Mouse (Mus musculus): ENCODE data around the gene Lrp11. TPM values are rescaled to one million over a fixed set of nuclear protein-coding genes. Genes with fewer than 3 reads are reported as not detected.

Gene Lrp11
- polyA plus RNA-seq, 1 experiment from 2014 or later: 0.52 TPM

DNA sequence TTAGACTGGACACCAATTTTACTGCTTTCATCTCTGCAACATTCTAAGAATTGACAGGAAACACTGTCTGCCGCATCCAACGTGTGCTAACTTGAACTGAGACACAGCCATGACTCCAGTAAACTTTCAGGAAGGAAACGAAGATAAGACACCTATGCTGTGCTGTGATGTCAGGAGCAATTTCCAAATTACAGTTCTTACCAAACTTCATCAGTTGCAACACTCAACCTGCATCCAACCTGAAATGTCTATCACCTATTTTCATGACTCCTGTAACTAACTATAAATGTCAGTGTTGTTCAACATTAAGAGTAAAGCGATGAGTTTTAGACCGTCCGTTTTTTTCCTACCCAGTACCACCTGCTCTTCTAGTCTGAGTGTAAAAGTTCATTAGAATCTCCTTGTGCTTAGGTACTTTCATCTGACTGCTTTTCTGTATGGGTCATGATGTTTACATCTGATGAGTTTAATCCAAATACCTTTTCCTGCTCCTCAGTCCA is 74.5 kb downstream of the Lrp11 start:
- DNase-seq (no peak), ATAC-seq (ENCODE audit: low read depth) (no peak)
- peak overlapping the region; percentile 97 for H3K9ac ChIP-seq
- 0 out of 2 replicates have a peak, but pooled peaks cover 6% of the 10 kb centered on the region for H3K36me3 ChIP-seq
- H3K9me3 ChIP-seq (replicated peaks): no peaks in the 10 kb centered on the region
- H3K4me1 ChIP-seq (replicated peaks): peaks cover 48% of the 10 kb centered on the region
- H3K27ac ChIP-seq: peak overlapping the region; percentile 99
- peak overlapping the region; percentile 98 for H3K4me3 ChIP-seq (replicated peaks)
- peak overlapping the region; percentile 84 for H3K4me2 ChIP-seq
- WGBS (ENCODE audit: insufficient replicate concordance): 38% methylated on average over 6 of the region's 6 CpGs
- H3K27me3 ChIP-seq: no peaks in the 10 kb centered on the region

DNA sequence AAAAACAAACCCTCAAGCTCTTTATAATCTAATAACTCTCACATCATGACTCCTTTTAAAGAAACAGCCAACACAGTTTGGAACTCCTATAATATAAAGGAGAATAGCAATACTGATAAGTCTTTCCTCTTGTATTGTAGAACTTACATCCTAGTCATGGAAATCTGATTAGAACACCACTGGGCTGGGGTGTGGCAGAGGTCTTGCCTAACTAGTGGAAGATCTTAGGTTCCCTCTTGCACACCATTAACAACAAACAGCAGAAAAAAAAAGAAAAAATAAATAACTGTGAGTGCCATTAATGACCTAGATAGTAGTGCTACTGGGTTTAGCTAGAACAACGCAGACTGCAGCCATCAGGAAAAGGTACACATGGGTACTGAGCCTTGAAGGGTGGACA is 75.3 kb downstream of the Lrp11 start:
- Histone ChIP-seq H3K27me3 (no peaks in the 10 kb centered on the region), H3K9me3 (replicated peaks) (no peaks in the 10 kb centered on the region), H3K4me3 (replicated peaks) (no peak overlapping the region), H3K27ac (no peak overlapping the region), H3K9ac (no peak overlapping the region; the same call in 1 of the 2 replicates), H3K36me3 (peaks cover 6% of the 10 kb centered on the region), H3K4me1 (replicated peaks) (peaks cover 44% of the 10 kb centered on the region), H3K4me2 (no peak overlapping the region)
- DNase-seq (no peak), ATAC-seq (ENCODE audit: low read depth) (no peak)
- WGBS (ENCODE audit: insufficient replicate concordance): 74% methylated on average over 1 of the region's 1 CpGs

DNA sequence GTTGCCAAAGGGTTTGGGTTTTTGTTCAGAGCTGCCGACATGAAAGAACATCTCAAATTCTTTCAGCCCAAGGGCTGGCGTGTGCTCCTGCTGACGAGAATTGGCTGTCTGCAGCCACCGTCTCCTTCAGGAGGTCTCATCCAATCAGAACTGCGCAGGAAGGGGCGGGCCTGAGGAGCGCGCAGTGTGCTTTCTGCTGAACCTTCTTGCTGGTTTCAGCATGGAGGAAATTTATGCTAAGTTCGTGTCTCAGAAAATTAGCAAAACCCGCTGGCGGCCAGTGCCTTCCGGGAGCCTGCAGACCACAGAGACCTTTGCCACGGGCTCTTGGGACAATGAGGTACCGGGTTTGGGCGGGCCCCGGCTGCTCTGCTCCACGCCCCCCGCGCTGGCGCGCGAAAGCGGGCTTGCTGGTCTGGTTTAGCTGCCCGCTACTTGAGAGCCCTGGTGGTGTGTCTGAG is 77.8 kb downstream of the Lrp11 start, which contains the start of gene Nup43:
Gene Nup43, plus strand, starts transcription at position 162 of the 461 bp plus-strand sequence.
- H3K36me3 ChIP-seq: peaks cover 27% of the 10 kb centered on the region

DNA sequence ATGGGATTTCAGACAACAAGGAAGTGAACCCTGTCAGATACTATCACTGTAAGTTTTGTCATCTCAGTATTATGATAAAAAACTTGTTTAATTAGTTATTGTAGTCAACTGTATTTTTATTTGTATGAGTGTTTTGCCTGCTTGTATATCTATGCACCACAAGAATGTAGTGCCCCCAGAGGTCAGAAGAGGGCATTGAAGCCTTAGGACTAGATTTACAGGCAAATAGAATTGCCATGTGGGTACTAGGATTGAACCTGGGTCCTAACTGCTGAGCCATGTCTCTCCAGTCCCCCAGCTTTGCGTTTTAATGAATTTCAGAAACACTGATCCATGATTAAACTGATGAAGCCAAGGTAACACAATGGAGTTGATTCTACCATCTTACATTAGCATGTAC is 84.1 kb downstream of the Lrp11 start:
- no peaks in the 10 kb centered on the region for H3K27me3 ChIP-seq
- DNase-seq (peak; percentile 20), ATAC-seq (ENCODE audit: low read depth) (peak; percentile 59; the same call in 1 of the 2 replicates)
- no peak overlapping the region for H3K9ac ChIP-seq
- no peak overlapping the region for H3K27ac ChIP-seq
- no peak overlapping the region for H3K4me3 ChIP-seq (replicated peaks)
- H3K9me3 ChIP-seq (replicated peaks): no peaks in the 10 kb centered on the region
- peaks cover 7% of the 10 kb centered on the region for H3K4me1 ChIP-seq (replicated peaks)
- WGBS (ENCODE audit: insufficient replicate concordance): 45% methylated on average over 1 of the region's 1 CpGs
- H3K36me3 ChIP-seq: peaks cover 77% of the 10 kb centered on the region
- no peak overlapping the region for H3K4me2 ChIP-seq

More for the DNA sequence above, 77.8 kb downstream of the Lrp11 start, which contains the start of gene Nup43:
- H3K27me3 ChIP-seq: no peaks in the 10 kb centered on the region
- DNase-seq (peak; percentile 83), ATAC-seq (ENCODE audit: low read depth) (peak; percentile 69)
- peaks cover 30% of the 10 kb centered on the region for H3K4me1 ChIP-seq (replicated peaks)
- peak within 1 kb of the TSS; percentile 77 for H3K4me2 ChIP-seq
- peak within 1 kb of the TSS; percentile 81 for H3K4me3 ChIP-seq (replicated peaks)
- H3K9ac ChIP-seq: peak within 1 kb of the TSS; percentile 76
- peak within 1 kb of the TSS; percentile 71; the same call in 1 of the 2 replicates for H3K27ac ChIP-seq
- WGBS (ENCODE audit: insufficient replicate concordance): under 1% methylated on average over 24 of the region's 24 CpGs
- H3K9me3 ChIP-seq (replicated peaks): no peaks in the 10 kb centered on the region

Other genes with a start within 250 kb of the Lrp11 start
- 1.3 and 1.5 TPM in 2 replicates for gene Ulbp1, start 116.2 kb upstream of the Lrp11 start, polyA plus RNA-seq (2015; fragmentation: Nextera tagmentation; extraction: Ambion mirVana)
- 39.0 and 44.7 TPM in 2 replicates for gene Nup43, start 77.7 kb downstream of the Lrp11 start, polyA plus RNA-seq (2015; fragmentation: Nextera tagmentation; extraction: Ambion mirVana)
- 112 and 121 TPM in 2 replicates for gene Pcmt1, start 91.3 kb downstream of the Lrp11 start, polyA plus RNA-seq (2015; fragmentation: Nextera tagmentation; extraction: Ambion mirVana)
- 2.2 and 2.6 TPM in 2 replicates for gene Lats1, start 91.4 kb downstream of the Lrp11 start, polyA plus RNA-seq (2015; fragmentation: Nextera tagmentation; extraction: Ambion mirVana)
- 33.9 and 43.6 TPM in 2 replicates for gene Katna1, start 136.2 kb downstream of the Lrp11 start, polyA plus RNA-seq (2015; fragmentation: Nextera tagmentation; extraction: Ambion mirVana)
- gene Ginm1, start 203.0 kb downstream of the Lrp11 start, polyA plus RNA-seq (2015; fragmentation: Nextera tagmentation; extraction: Ambion mirVana): 31.7 and 36.3 TPM in 2 replicates
- 26.0 and 29.8 TPM in 2 replicates for gene Ppil4, start 203.1 kb downstream of the Lrp11 start, polyA plus RNA-seq (2015; fragmentation: Nextera tagmentation; extraction: Ambion mirVana)
- 0.22 and 0.23 TPM in 2 replicates for gene Zc3h12d, start 242.7 kb downstream of the Lrp11 start, polyA plus RNA-seq (2015; fragmentation: Nextera tagmentation; extraction: Ambion mirVana)